Mouse (Mus musculus): ENCODE results near the gene Rpn2.

Gene Rpn2

DNA sequence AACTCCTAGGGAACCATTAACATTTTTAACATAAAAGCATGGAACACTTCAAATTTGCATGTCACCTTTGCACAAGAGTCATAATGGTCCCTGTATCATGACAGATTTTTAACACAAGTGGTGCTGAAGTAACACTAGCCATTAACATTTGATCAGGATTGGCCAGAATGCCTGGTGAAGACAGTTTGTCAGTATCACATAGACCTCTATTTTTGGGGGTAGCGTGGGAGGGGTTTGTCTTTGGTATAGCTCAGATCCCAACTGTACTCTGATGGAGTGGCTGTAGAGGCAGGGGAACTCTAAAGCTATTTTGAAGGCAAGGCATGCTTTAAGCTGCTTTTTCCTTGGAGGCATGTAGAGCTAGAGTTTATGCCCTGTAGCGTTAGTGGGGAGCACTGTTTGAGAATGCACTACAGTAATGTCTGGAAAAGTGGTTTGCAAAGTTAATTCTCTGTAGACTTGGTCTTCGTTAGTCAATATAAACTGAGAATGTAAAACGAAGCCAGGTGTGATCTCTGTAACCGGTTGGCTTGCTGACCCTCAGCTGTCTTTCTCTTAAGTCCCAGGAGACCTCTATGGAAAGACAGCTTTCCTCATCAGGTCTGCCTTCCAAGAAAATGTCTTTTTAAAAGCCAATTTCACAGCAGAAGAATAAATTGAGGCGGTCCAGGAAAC is 32.3 kb downstream of the Rpn2 start:
- DNase-seq (ENCODE audit: low spot score) = no peak

DNA sequence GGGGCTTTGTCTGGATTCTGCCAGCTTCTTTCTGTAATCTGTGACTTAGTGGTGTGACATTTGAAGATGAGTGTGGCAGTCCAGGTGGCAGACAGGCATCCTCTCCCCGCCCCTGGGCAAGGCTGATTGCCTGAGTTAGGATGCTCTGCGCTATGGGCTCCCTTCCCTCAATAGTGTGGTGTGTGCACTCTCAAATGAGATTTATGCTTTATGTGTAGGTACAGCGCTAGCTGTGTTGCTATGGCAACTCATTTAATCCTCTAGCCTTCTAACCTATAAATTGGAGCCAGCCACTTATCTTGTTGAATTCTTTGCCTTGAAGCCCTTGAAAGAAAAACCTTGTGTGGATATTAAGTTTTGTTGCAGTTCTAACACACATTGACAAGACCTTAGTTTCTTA is 34.9 kb downstream of the Rpn2 start:
- no peak for DNase-seq (ENCODE audit: low spot score)

GRCm38 (mm10) chr2:157314310-157314709 is 35.5 kb downstream of the Rpn2 start:
- no peak for DNase-seq (ENCODE audit: low spot score)

- no peak for DNase-seq (ENCODE audit: low spot score)
Measured at GRCm38 (mm10) chr2:157315486-157315885, 36.7 kb downstream of the Rpn2 start.

DNA sequence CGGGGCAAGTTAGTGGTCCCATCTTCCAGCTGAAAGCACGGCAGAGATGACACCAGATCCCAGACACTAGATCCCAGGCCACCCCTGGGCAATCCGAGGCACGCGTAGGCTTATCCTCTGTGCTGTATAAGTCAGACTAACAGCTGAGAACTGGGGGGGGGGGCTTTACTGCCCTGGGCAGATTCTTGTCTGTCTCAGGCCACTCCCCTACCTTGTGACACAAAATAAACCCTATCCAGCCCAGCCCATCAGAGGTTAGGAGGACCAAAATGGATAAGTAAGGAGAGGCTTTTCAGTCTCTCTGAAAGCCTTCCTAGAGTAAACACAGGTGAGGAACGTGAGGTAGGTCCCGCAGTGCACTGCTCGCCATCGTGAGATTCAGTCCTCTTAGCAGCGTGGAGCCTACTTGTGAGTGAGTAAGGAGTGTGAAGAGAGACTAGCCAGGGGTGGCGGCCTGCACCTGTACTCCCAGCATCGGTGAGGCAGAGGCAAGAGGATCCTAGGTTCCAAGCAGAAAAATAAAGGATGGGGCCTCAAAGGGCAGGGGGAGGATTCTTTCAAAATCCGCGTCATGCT is 37.6 kb downstream of the Rpn2 start:
- no peak for DNase-seq (ENCODE audit: low spot score)

- DNase-seq (ENCODE audit: low spot score) = no peak
Measured at GRCm38 (mm10) chr2:157317220-157317619, 38.4 kb downstream of the Rpn2 start.

GRCm38 (mm10) chr2:157320135-157320534 is 41.3 kb downstream of the Rpn2 start:
- no peak for DNase-seq (ENCODE audit: low spot score)

- no peak for DNase-seq (ENCODE audit: low spot score)
Measured at GRCm38 (mm10) chr2:157320886-157321285, 42.1 kb downstream of the Rpn2 start.

DNA sequence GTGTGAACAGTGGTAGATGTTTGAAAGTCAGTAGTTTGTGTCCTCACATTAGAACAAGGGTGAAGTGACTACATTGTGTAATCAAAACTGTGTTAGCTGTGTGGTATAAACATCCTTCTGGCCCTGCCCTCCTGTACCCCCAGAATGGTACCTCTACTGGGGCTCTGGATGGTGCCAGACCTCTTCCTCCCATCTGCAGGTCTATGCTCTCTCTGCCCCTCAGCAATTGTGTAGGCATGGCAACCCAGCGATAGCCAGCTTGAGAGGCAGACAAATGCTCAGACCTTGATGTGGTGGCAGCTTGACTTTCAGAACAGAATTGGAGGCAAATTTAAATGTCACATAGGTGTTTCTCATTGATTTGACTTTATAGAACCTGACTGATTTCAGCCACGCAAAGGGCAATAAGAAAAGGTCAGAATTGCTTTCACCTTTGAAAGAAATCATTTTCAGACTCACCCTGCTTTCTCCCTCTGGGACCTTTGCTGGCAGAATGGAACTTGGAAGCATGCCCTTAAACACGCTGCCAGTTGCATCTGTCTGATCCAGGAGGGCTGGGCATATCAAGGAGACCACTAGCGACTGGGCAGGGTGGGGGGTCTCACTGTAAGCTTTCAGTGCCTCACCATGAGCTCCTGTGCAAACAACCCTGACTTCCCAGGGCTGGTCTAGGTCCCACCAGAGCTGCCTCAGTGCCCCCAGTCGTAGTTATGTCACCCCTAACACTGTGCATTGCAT is 43.4 kb downstream of the Rpn2 start:
- DNase-seq (ENCODE audit: low spot score) = no peak

- no peak for DNase-seq (ENCODE audit: low spot score)
Measured at GRCm38 (mm10) chr2:157325238-157325637, 46.4 kb downstream of the Rpn2 start.

DNA sequence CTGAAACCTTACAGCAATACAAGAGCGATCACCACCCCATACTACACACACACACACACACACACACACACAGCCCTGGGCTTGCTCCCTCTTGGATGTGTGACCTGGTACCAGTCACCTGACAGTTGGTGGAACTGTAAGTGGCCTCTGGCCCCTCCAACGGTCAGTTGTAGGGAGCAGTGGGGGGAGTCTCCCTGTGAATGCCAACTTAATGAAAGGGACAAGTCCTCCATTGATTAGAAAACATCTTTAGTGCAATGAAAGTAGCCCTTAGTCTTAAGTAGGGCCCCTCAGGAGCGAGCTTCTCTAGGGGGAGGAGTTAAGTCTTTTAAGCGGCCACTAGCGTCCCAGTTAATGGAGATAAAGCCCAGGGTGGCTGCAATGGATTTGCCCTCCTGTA is 49.3 kb downstream of the Rpn2 start:
- no peak for DNase-seq (ENCODE audit: low spot score)

DNA sequence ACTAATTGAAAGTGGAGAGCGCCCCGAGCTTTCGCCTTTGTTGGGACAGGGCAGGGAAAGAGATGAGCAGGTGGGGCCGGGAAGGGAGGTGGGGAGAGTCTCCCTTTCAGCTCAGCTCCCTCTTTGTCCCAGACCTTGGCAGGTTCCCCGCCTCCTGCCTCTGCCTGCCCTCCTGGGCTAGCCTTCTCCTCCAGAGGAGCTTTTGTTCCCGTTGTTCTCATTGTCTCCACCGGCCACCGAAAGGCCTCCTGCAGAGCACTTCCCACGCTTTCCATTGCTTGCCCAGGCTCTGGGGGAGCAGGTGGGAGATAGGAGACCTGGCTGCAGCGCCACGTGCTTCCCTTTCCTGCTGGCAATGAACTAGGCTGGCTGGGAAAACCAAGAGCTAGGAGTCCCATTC is 49.8 kb downstream of the Rpn2 start:
- DNase-seq (ENCODE audit: low spot score) = no peak

DNA sequence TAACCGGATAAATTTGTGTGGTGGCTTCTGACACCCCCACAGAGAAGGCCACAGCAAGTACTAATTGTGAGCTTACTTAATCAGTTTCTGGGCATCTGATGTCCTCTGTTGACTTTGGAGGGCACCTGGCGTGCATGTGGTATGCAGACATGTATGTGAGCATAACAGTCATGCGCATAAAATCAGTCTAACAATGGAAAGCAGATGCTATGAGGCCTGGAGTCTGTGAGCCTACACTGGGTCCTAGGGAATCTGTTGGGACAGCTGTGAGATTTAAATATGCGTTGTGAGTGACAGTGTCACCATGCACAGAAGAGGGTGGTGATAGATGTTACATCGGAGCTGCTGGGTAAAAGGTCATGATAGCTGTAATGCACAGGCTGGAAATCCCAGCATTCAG is 53.2 kb downstream of the Rpn2 start:
- DNase-seq (ENCODE audit: low spot score) = no peak

DNA sequence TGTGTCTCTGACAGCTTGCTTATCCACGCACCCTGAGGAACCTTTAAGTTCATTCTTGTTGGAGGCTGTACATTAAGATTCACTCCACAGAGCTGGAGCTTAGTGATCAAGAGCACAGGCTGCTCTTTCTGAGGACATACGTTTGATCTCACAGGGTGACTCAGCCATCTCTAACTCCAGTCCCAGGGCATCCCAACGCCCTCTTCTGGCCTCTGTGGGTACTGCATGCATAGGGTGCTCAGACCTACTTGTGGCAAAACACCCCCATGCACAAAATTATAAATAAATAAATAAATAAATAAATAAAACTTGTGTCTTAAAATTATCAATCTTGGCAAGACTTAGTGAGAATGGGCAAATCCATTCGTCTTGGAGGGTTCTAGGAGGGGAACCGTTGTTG is 59.8 kb downstream of the Rpn2 start:
- DNase-seq (ENCODE audit: low spot score) = peak; percentile 81

DNA sequence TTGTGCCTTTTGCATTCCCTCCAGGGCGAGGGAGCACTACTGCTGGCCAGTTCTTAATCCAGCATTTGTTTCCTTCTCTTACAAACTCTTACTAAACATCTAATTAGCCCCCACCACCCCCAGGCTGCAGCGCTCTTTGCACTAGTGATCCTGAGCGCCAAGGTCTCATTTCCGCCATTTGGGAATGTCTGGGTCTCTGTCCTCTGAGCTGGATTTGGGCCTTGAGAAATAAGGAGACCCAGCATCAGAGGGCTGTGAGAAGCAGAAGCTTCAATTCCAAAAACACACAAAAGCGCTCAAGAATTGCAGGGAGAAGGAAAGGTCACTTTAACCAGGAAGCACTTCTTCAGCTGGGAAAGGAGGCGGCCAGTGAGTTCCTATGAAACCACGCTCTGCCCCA is 60.7 kb downstream of the Rpn2 start:
- no peak for DNase-seq (ENCODE audit: low spot score)

GRCm38 (mm10) chr2:157340221-157340741 is 61.5 kb downstream of the Rpn2 start:
- DNase-seq (ENCODE audit: low spot score) = peak; percentile 37

DNA sequence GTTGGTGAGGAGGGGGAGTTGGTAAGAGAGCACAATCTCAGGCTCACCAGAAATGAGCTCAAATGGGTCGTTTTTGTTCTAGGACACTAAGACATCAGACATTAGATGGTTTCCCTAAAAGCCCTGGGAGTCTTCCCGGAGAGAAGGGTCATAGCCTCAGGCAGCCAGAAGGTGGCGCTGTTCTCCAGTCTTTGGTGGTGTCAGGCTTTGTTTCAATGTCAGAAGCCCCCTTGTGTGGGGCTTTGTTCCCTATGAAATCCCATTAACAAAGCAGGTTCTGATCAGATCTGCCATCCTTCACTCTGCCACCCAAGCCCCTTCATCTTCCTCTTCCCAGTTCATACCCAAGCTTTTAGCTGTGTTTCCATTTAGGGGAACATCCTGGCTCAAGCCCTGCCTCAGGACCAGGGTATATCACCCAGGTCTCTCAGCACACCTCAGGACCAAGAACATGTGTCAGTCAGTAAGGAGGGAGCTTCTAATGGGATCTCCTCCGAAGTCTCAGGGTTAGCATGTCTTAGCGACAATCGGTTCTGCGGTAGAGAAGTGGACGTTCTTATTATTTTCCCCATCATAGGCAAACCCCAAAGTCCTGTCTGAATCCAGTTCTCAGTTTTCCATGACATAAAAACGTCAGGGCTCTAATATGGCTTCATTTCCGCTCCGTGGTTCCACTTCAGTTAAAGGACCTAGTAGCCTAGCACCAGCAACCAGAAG is 62.9 kb downstream of the Rpn2 start:
- peak; percentile 79 for DNase-seq (ENCODE audit: low spot score)

GRCm38 (mm10) chr2:157342328-157342926 is 63.6 kb downstream of the Rpn2 start:
- no peak for DNase-seq (ENCODE audit: low spot score)

DNA sequence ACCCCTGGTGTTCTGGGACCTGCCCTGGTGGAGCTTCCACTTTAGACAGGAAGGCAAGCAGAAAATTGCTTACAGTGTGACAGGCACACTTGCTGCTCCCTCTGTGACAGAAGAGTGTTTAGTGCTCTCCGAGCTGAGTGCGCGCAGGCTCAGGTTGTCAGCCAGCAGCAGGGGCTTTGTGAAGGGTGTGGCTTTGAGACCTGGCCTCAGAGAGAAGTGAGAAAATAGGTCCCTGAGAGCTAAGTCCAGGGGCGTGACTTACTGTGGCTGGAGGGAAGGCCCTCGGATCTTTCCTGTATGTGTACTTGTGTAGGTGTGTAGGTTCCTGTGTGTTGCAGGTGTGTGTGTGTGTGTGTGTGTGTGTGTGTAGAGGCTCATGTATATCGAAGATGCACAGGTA is 64.5 kb downstream of the Rpn2 start:
- no peak for DNase-seq (ENCODE audit: low spot score)

DNA sequence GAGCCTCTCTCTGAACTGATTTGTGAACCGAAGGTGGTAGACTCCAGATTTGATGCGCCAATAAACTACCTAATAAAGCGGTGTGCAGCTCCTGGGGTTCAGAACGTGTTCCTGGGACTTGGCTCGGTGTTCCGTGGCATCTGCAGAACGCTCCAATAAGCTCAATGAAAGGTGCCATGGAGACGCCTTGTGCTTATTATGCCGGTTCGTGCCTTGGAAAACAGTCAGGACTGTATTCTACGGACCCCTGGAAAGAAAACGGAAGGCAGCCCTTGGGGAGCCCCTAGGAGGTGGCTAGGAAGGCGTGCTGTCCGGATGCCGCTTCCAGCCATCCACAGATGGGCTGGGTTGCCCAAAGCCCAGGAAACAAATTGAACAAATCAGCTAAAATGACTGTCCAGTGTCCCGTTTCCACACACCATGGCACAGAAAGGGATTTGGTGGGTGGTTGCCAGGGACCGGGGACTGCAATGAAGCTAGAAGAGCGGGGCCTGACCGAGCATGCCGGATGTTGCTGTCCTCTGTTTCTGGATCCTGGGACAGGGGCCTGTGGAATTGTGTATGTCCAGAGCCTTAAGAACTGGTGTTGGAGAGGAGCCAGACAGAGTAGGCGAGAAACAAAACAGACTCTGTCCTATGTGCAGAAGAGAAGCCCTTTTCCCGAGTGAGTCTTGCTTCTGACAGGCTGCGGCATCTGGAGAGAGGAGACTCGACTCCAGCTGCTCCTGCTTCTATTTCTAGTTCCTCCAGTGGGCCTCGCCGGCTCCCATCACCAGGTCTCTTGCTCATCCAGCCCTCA is 68.7 kb downstream of the Rpn2 start, which contains the start of gene Ghrh:
Gene Ghrh, minus strand, starts transcription at position 146 of the 799 bp plus-strand sequence.
- DNase-seq (ENCODE audit: low spot score) = peak; percentile 85

GRCm38 (mm10) chr2:157349121-157349778 is 70.4 kb downstream of the Rpn2 start:
- DNase-seq (ENCODE audit: low spot score) = peak; percentile 51
